Mouse (Mus musculus): ENCODE results near the gene Nf1. TPM values are rescaled to one million over a fixed set of nuclear protein-coding genes. Genes with fewer than 3 reads are reported as not detected.

The Nf1 gene
- polyA plus RNA-seq, 1 experiment from 2014 or later: 4.9 TPM

GRCm38 (mm10) chr11:79503845-79504244 is 164.4 kb downstream of the Nf1 start, which contains the start of gene Omg:
Gene Omg, minus strand, starts transcription at chr11:79504084.
- no peak within 1 kb of the TSS for H3K27ac ChIP-seq (ENCODE audit: low read depth, low read length)
- ATAC-seq (replicated peaks; ENCODE audit: low FRiP score): no peak
- no peak within 1 kb of the TSS for H3K9ac ChIP-seq (ENCODE audit: low read depth, low read length)
- no peaks in the 10 kb centered on the region for H3K27me3 ChIP-seq (replicated peaks; ENCODE audit: control insufficient read depth, insufficient read depth, low read length)
- no peak within 1 kb of the TSS for H3K4me3 ChIP-seq (ENCODE audit: low read depth, low read length)
- no peak within 1 kb of the TSS for H3K4me2 ChIP-seq
- no peak for DNase-seq (ENCODE audit: low spot score)
- 66% methylated on average over 8 of the region's 8 CpGs for whole genome bisulfite sequencing
- H3K9me3 ChIP-seq (ENCODE audit: control insufficient read depth, low read length): no peaks in the 10 kb centered on the region
- H3K36me3 ChIP-seq (ENCODE audit: control insufficient read depth, insufficient read depth, low read length): no peaks in the 10 kb centered on the region
- H3K4me1 ChIP-seq (replicated peaks; ENCODE audit: control insufficient read depth, insufficient read depth, low read length): peaks cover 3% of the 10 kb centered on the region; the same call in 1 of the 2 replicates

DNA sequence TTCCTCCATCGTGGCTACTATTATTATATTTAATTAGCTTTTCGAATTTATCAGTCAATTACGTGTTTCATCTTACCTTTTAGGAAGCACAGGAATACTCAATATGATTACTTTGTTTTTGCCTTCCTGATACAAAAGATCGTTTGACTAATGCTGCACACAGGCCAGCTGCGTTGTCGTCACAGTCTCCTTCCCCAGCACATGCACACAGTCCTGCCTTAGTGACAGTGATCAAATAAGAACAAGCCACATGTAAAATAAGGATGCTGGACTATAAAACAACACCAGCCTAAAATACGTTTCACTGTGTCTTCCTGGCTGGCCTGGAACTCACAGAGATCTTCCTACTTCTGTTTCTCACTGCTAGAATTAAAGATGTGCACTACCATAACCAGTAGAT is 165.0 kb downstream of the Nf1 start:
- Histone ChIP-seq H3K27me3 (replicated peaks; ENCODE audit: control insufficient read depth, insufficient read depth, low read length) (no peaks in the 10 kb centered on the region), H3K27ac (ENCODE audit: low read depth, low read length) (no peak overlapping the region), H3K9me3 (ENCODE audit: control insufficient read depth, low read length) (no peaks in the 10 kb centered on the region), H3K9ac (ENCODE audit: low read depth, low read length) (no peak overlapping the region), H3K4me1 (replicated peaks; ENCODE audit: control insufficient read depth, insufficient read depth, low read length) (peaks cover 3% of the 10 kb centered on the region; the same call in 1 of the 2 replicates), H3K36me3 (ENCODE audit: control insufficient read depth, insufficient read depth, low read length) (no peaks in the 10 kb centered on the region), H3K4me2 (no peak overlapping the region), H3K4me3 (ENCODE audit: low read depth, low read length) (no peak overlapping the region)
- ATAC-seq (replicated peaks; ENCODE audit: low FRiP score) (no peak), DNase-seq (ENCODE audit: low spot score) (no peak)
- 87% methylated on average over 7 of the region's 7 CpGs for WGBS

GRCm38 (mm10) chr11:79511970-79512369 is 172.5 kb downstream of the Nf1 start:
- no peak overlapping the region for H3K4me2 ChIP-seq
- no peak overlapping the region for H3K4me3 ChIP-seq (ENCODE audit: low read depth, low read length)
- no peaks in the 10 kb centered on the region for H3K9me3 ChIP-seq (ENCODE audit: control insufficient read depth, low read length)
- H3K9ac ChIP-seq (ENCODE audit: low read depth, low read length): no peak overlapping the region
- WGBS: 92% methylated on average over 3 of the region's 3 CpGs
- ATAC-seq (replicated peaks; ENCODE audit: low FRiP score): no peak
- H3K27me3 ChIP-seq (replicated peaks; ENCODE audit: control insufficient read depth, insufficient read depth, low read length): no peaks in the 10 kb centered on the region
- no peak overlapping the region for H3K27ac ChIP-seq (ENCODE audit: low read depth, low read length)
- H3K36me3 ChIP-seq (ENCODE audit: control insufficient read depth, insufficient read depth, low read length): peaks cover 2% of the 10 kb centered on the region
- no peaks in the 10 kb centered on the region for H3K4me1 ChIP-seq (replicated peaks; ENCODE audit: control insufficient read depth, insufficient read depth, low read length)
- DNase-seq (ENCODE audit: low spot score): no peak

- peaks cover 2% of the 10 kb centered on the region for H3K36me3 ChIP-seq (ENCODE audit: control insufficient read depth, insufficient read depth, low read length)
- no peaks in the 10 kb centered on the region for H3K27me3 ChIP-seq (replicated peaks; ENCODE audit: control insufficient read depth, insufficient read depth, low read length)
- 76% methylated on average over 6 of the region's 6 CpGs for WGBS
- H3K9me3 ChIP-seq (ENCODE audit: control insufficient read depth, low read length): no peaks in the 10 kb centered on the region
- ATAC-seq (replicated peaks; ENCODE audit: low FRiP score) (no peak), DNase-seq (ENCODE audit: low spot score) (no peak)
- no peak overlapping the region for H3K27ac ChIP-seq (ENCODE audit: low read depth, low read length)
- no peak overlapping the region for H3K9ac ChIP-seq (ENCODE audit: low read depth, low read length)
- H3K4me1 ChIP-seq (replicated peaks; ENCODE audit: control insufficient read depth, insufficient read depth, low read length): peaks cover 11% of the 10 kb centered on the region
- no peak overlapping the region for H3K4me3 ChIP-seq (ENCODE audit: low read depth, low read length)
- H3K4me2 ChIP-seq: no peak overlapping the region
Measured at GRCm38 (mm10) chr11:79515331-79515730, 175.8 kb downstream of the Nf1 start.

DNA sequence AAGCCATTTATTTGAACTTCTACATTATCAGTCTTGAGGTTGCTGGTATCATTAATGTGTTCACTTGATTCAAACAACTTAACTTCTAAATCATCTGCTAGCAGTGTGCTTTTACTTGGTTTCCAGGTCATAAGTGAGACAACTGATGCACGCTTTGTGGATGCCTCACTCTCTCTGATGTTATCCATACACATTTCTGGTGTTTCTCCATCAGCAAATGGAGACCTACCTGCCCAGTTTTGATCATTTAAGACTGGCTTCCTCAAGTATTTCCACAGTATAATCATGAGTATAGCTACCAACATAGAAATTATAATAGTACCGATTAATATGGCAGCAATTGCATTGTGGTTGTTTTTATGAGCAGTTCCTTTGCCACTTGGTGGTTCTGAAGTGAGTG is 176.3 kb downstream of the Nf1 start:
- H3K36me3 ChIP-seq (ENCODE audit: control insufficient read depth, insufficient read depth, low read length): peaks cover 2% of the 10 kb centered on the region
- DNase-seq (ENCODE audit: low spot score) (no peak), ATAC-seq (replicated peaks; ENCODE audit: low FRiP score) (no peak)
- H3K4me3 ChIP-seq (ENCODE audit: low read depth, low read length): no peak overlapping the region
- H3K9ac ChIP-seq (ENCODE audit: low read depth, low read length): no peak overlapping the region
- H3K4me2 ChIP-seq: no peak overlapping the region
- WGBS: 94% methylated on average over 2 of the region's 2 CpGs
- H3K9me3 ChIP-seq (ENCODE audit: control insufficient read depth, low read length): no peaks in the 10 kb centered on the region
- no peaks in the 10 kb centered on the region for H3K27me3 ChIP-seq (replicated peaks; ENCODE audit: control insufficient read depth, insufficient read depth, low read length)
- H3K4me1 ChIP-seq (replicated peaks; ENCODE audit: control insufficient read depth, insufficient read depth, low read length): peaks cover 11% of the 10 kb centered on the region
- H3K27ac ChIP-seq (ENCODE audit: low read depth, low read length): no peak overlapping the region

GRCm38 (mm10) chr11:79519299-79519698 is 179.8 kb downstream of the Nf1 start:
- no peaks in the 10 kb centered on the region for H3K27me3 ChIP-seq (replicated peaks; ENCODE audit: control insufficient read depth, insufficient read depth, low read length)
- no peak overlapping the region for H3K9ac ChIP-seq (ENCODE audit: low read depth, low read length)
- H3K4me2 ChIP-seq: peak overlapping the region; percentile 34; the same call in 1 of the 2 replicates
- H3K27ac ChIP-seq (ENCODE audit: low read depth, low read length): no peak overlapping the region; the same call in 1 of the 2 replicates
- no peaks in the 10 kb centered on the region for H3K9me3 ChIP-seq (ENCODE audit: control insufficient read depth, low read length)
- H3K4me3 ChIP-seq (ENCODE audit: low read depth, low read length): no peak overlapping the region
- peaks cover 17% of the 10 kb centered on the region for H3K4me1 ChIP-seq (replicated peaks; ENCODE audit: control insufficient read depth, insufficient read depth, low read length)
- H3K36me3 ChIP-seq (ENCODE audit: control insufficient read depth, insufficient read depth, low read length): peaks cover 2% of the 10 kb centered on the region
- DNase-seq (ENCODE audit: low spot score) (no peak), ATAC-seq (replicated peaks; ENCODE audit: low FRiP score) (no peak)
- 76% methylated on average over 6 of the region's 6 CpGs for WGBS

GRCm38 (mm10) chr11:79519878-79520291 is 180.4 kb downstream of the Nf1 start:
- Histone ChIP-seq H3K4me2 (no peak overlapping the region), H3K27me3 (replicated peaks; ENCODE audit: control insufficient read depth, insufficient read depth, low read length) (no peaks in the 10 kb centered on the region), H3K36me3 (ENCODE audit: control insufficient read depth, insufficient read depth, low read length) (peaks cover 2% of the 10 kb centered on the region), H3K9ac (ENCODE audit: low read depth, low read length) (no peak overlapping the region), H3K4me1 (replicated peaks; ENCODE audit: control insufficient read depth, insufficient read depth, low read length) (peaks cover 17% of the 10 kb centered on the region), H3K27ac (ENCODE audit: low read depth, low read length) (no peak overlapping the region), H3K9me3 (ENCODE audit: control insufficient read depth, low read length) (no peaks in the 10 kb centered on the region), H3K4me3 (ENCODE audit: low read depth, low read length) (no peak overlapping the region)
- ATAC-seq (replicated peaks; ENCODE audit: low FRiP score): no peak
- 43% methylated on average over 1 of the region's 1 CpGs for WGBS
- no peak for DNase-seq (ENCODE audit: low spot score)

DNA sequence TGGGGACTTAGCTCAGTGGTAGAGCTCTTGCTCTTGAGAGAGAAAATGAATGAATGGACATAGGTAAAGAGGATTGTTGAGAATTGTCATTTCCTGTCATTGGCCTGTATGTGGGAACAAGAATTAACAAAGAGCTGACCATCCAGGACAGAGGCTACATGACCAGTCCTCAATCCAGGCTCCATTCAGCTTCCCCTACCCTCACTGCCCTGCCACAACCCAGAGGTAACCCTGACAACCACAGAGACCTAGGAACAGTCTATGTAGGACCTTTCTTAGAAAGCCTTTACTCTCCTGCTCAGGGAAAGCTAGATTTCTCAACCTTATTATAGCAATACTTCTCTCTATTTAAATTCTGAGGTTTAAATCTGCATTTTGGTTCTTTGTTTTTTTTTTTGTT is 181.3 kb downstream of the Nf1 start:
- Histone ChIP-seq H3K4me3 (ENCODE audit: low read depth, low read length) (no peak overlapping the region; the same call in 1 of the 2 replicates), H3K4me1 (replicated peaks; ENCODE audit: control insufficient read depth, insufficient read depth, low read length) (peaks cover 17% of the 10 kb centered on the region), H3K4me2 (peak overlapping the region; percentile 14; the same call in 1 of the 2 replicates), H3K9me3 (ENCODE audit: control insufficient read depth, low read length) (no peaks in the 10 kb centered on the region), H3K36me3 (ENCODE audit: control insufficient read depth, insufficient read depth, low read length) (no peaks in the 10 kb centered on the region; the same call in 1 of the 2 replicates), H3K27ac (ENCODE audit: low read depth, low read length) (no peak overlapping the region), H3K27me3 (replicated peaks; ENCODE audit: control insufficient read depth, insufficient read depth, low read length) (no peaks in the 10 kb centered on the region), H3K9ac (ENCODE audit: low read depth, low read length) (no peak overlapping the region)
- ATAC-seq (replicated peaks; ENCODE audit: low FRiP score) (no peak), DNase-seq (ENCODE audit: low spot score) (no peak)

DNA sequence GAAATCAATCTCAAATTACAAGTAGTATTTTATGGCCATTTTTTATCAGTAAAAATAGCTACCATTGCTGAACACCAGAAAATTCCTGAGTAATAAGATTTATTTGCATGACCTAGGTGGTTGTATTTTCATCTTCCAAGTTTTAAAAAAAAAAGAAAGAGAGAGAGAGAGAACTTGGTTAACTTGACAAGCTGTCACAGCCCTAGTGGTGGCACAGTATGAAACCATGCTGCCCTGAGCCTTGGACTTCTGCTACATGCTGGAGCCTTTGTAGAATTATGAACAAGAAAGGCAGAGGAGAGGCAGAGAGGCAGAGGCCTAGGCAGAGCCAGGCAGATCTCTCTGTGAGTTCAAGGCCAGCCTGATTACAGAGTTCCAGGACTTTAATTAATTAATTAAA is 182.4 kb downstream of the Nf1 start:
- H3K9me3 ChIP-seq (ENCODE audit: control insufficient read depth, low read length): no peaks in the 10 kb centered on the region
- ATAC-seq (replicated peaks; ENCODE audit: low FRiP score) (no peak), DNase-seq (ENCODE audit: low spot score) (no peak)
- no peaks in the 10 kb centered on the region for H3K27me3 ChIP-seq (replicated peaks; ENCODE audit: control insufficient read depth, insufficient read depth, low read length)
- H3K36me3 ChIP-seq (ENCODE audit: control insufficient read depth, insufficient read depth, low read length): no peaks in the 10 kb centered on the region
- H3K27ac ChIP-seq (ENCODE audit: low read depth, low read length): no peak overlapping the region
- peak overlapping the region; percentile 23 for H3K4me3 ChIP-seq (ENCODE audit: low read depth, low read length)
- peaks cover 20% of the 10 kb centered on the region for H3K4me1 ChIP-seq (replicated peaks; ENCODE audit: control insufficient read depth, insufficient read depth, low read length)
- H3K4me2 ChIP-seq: peak overlapping the region; percentile 51
- no peak overlapping the region for H3K9ac ChIP-seq (ENCODE audit: low read depth, low read length)
